Mouse (Mus musculus): Measurements from ENCODE around the gene Smc5.
A peak's percentile ranks its signal among the peaks of the same experiment; 100 is the strongest.

The Smc5 gene

GRCm38 (mm10) chr19:23273355-23274053, at the start of gene Smc5:
Gene Smc5 (minus strand): TSS chr19:23273897.
- DNase-seq (ENCODE audit: low read depth, low spot score), result peak; percentile 75

GRCm38 (mm10) chr19:23323107-23323506, 49.4 kb upstream of the Smc5 start:
- no peak for DNase-seq (ENCODE audit: low read depth, low spot score)

- DNase-seq (ENCODE audit: low read depth, low spot score), result no peak
Observed at GRCm38 (mm10) chr19:23317989-23318358, 44.3 kb upstream of the Smc5 start.

GRCm38 (mm10) chr19:23317295-23317988, 43.7 kb upstream of the Smc5 start:
- no peak for DNase-seq (ENCODE audit: low read depth, low spot score)

GRCm38 (mm10) chr19:23316851-23317250, 43.2 kb upstream of the Smc5 start:
- DNase-seq (ENCODE audit: low read depth, low spot score), result no peak

GRCm38 (mm10) chr19:23309979-23310378, 36.3 kb upstream of the Smc5 start:
- DNase-seq (ENCODE audit: low read depth, low spot score), result no peak

GRCm38 (mm10) chr19:23306671-23307070, 33.0 kb upstream of the Smc5 start:
- DNase-seq (ENCODE audit: low read depth, low spot score), result no peak

GRCm38 (mm10) chr19:23299987-23300386, 26.3 kb upstream of the Smc5 start:
- DNase-seq (ENCODE audit: low read depth, low spot score), result no peak

GRCm38 (mm10) chr19:23298917-23299316, 25.2 kb upstream of the Smc5 start:
- no peak for DNase-seq (ENCODE audit: low read depth, low spot score)

- no peak for DNase-seq (ENCODE audit: low read depth, low spot score)
Observed at GRCm38 (mm10) chr19:23297191-23297590, 23.5 kb upstream of the Smc5 start.

GRCm38 (mm10) chr19:23289251-23289650, 15.6 kb upstream of the Smc5 start:
- DNase-seq (ENCODE audit: low read depth, low spot score), result no peak

GRCm38 (mm10) chr19:23281911-23282660, 8.4 kb upstream of the Smc5 start:
- DNase-seq (ENCODE audit: low read depth, low spot score), result no peak

- DNase-seq (ENCODE audit: low read depth, low spot score), result no peak
Observed at GRCm38 (mm10) chr19:23274054-23274724, 492 bp upstream of the Smc5 start.

GRCm38 (mm10) chr19:23256771-23257170, 16.9 kb downstream of the Smc5 start:
- no peak for DNase-seq (ENCODE audit: low read depth, low spot score)

- DNase-seq (ENCODE audit: low read depth, low spot score), result no peak
Observed at GRCm38 (mm10) chr19:23246473-23246872, 27.2 kb downstream of the Smc5 start.

GRCm38 (mm10) chr19:23225065-23225464, 48.6 kb downstream of the Smc5 start:
- peak; percentile 2 for DNase-seq (ENCODE audit: low read depth, low spot score)

GRCm38 (mm10) chr19:23214326-23214725, 59.4 kb downstream of the Smc5 start:
- DNase-seq (ENCODE audit: low read depth, low spot score), result no peak

GRCm38 (mm10) chr19:23211325-23211724, 62.4 kb downstream of the Smc5 start:
- no peak for DNase-seq (ENCODE audit: low read depth, low spot score)

GRCm38 (mm10) chr19:23203505-23204053, 70.1 kb downstream of the Smc5 start:
- DNase-seq (ENCODE audit: low read depth, low spot score), result no peak

- DNase-seq (ENCODE audit: low read depth, low spot score), result no peak
Observed at GRCm38 (mm10) chr19:23202106-23202505, 71.6 kb downstream of the Smc5 start.

GRCm38 (mm10) chr19:23193076-23193475, 80.6 kb downstream of the Smc5 start:
- DNase-seq (ENCODE audit: low read depth, low spot score), result no peak

- DNase-seq (ENCODE audit: low read depth, low spot score), result no peak
Observed at GRCm38 (mm10) chr19:23191486-23191885, 82.2 kb downstream of the Smc5 start.

All from embryo, embryonic 11.5 days (tissue).